Mouse (Mus musculus) hindbrain, embryonic 14.5 days (tissue): ENCODE results near the gene Sorcs3. TPM values are rescaled to one million over a fixed set of nuclear protein-coding genes. Genes with fewer than 3 reads are reported as not detected.

Experiments
- ATAC-seq: fragments of 200-750 bp; cut with Nextera tagmentation; 2 replicates; pipeline ENCODE4 v1.8.0; 2017; ENCODE audit warnings: moderate number of reproducible peaks, mild to moderate bottlenecking, moderate TSS enrichment, moderate library complexity; ENCODE audit not compliant: low FRiP score
- DNase-seq: peaks from one replicate; pipeline ENCODE4 v3.0.0-alpha.2; 2015; ENCODE audit warnings: low spot score
- H3K27ac ChIP-seq: fragments of 300-500 bp; sonication (generic); 2 replicates; pipeline ENCODE4 v1.5.1; 2014; ENCODE audit warnings: mild to moderate bottlenecking, moderate library complexity
- H3K27me3 ChIP-seq: fragments of 300-500 bp; sonication (generic); 2 replicates; pipeline ENCODE4 v1.6.1; 2014; ENCODE audit warnings: mild to moderate bottlenecking, low read length, mixed read lengths; ENCODE audit not compliant: control insufficient read depth, insufficient read depth
- H3K36me3 ChIP-seq: fragments of 300-500 bp; sonication (generic); replicated peaks from 2 replicates; pipeline ENCODE4 v1.6.1; 2014; ENCODE audit not compliant: control insufficient read depth, insufficient read depth
- H3K4me1 ChIP-seq: fragments of 300-500 bp; sonication (generic); replicated peaks from 2 replicates; pipeline ENCODE4 v1.6.1; 2014; ENCODE audit warnings: antibody characterized with exemption, low read length, mixed read lengths; ENCODE audit not compliant: control insufficient read depth, insufficient read depth
- H3K4me2 ChIP-seq: fragments of 300-500 bp; sonication (generic); replicated peaks from 2 replicates; pipeline ENCODE4 v1.6.1; 2014; ENCODE audit warnings: mild to moderate bottlenecking, moderate library complexity
- H3K4me3 ChIP-seq: fragments of 300-500 bp; sonication (generic); replicated peaks from 2 replicates; pipeline ENCODE4 v1.5.1; 2014; ENCODE audit warnings: mild to moderate bottlenecking, low read length
- H3K9ac ChIP-seq: fragments of 300-500 bp; sonication (generic); 2 replicates; pipeline ENCODE4 v1.6.1; 2014
- H3K9me3 ChIP-seq: fragments of 300-500 bp; sonication (generic); 2 replicates; pipeline ENCODE4 v1.6.1; 2016; ENCODE audit warnings: low read length; ENCODE audit not compliant: control insufficient read depth
- WGBS: fragments of 180-500 bp; shearing (Covaris S2); extraction: QIAGEN DNeasy Blood & Tissue Kit; methylation state at CpG from one replicate; pipeline ENCODE4 v1.1.7; 2014; 5-methylcytosine and 5-hydroxymethylcytosine counted together
- polyA plus RNA-seq: library from polyadenylated mRNA; unstranded; fragments of >200 nt; fragmentation: Nextera tagmentation; extraction: Ambion mirVana; gene quantifications from 2 replicates; pipeline ENCODE4 v1.2.1, GENCODE M21; 2014

The Sorcs3 gene
- polyA plus RNA-seq, 1 experiment from 2014 or later: 16.9 TPM

- Histone ChIP-seq H3K27ac (no peak overlapping the region), H3K36me3 (no peaks in the 10 kb centered on the region), H3K27me3 (no peaks in the 10 kb centered on the region), H3K9ac (no peak overlapping the region), H3K4me2 (no peak overlapping the region), H3K9me3 (no peaks in the 10 kb centered on the region), H3K4me1 (0 out of 2 replicates have a peak, but pooled peaks cover 3% of the 10 kb centered on the region), H3K4me3 (no peak overlapping the region)
- WGBS: 32% methylated on average over 9 of the region's 9 CpGs
- DNase-seq: no peak
- no peak for ATAC-seq
These were observed 342.5 kb downstream of the Sorcs3 start for GRCm38 (mm10) chr19:48548143-48548881.

- Histone ChIP-seq H3K27me3 (no peaks in the 10 kb centered on the region), H3K36me3 (no peaks in the 10 kb centered on the region), H3K4me1 (no peaks in the 10 kb centered on the region), H3K4me3 (no peak overlapping the region), H3K9ac (no peak overlapping the region), H3K4me2 (no peak overlapping the region), H3K9me3 (no peaks in the 10 kb centered on the region), H3K27ac (no peak overlapping the region)
- 29% methylated on average over 2 of the region's 2 CpGs for WGBS
- no peak for DNase-seq
- ATAC-seq: no peak
These were observed 353.6 kb downstream of the Sorcs3 start for GRCm38 (mm10) chr19:48559432-48559831.

GRCm38 (mm10) chr19:48575736-48576135, 369.9 kb downstream of the Sorcs3 start:
- DNase-seq (no peak), ATAC-seq (no peak)
- no peak overlapping the region for H3K4me3 ChIP-seq
- no peak overlapping the region for H3K9ac ChIP-seq
- 43% methylated on average over 1 of the region's 1 CpGs for WGBS
- H3K4me1 ChIP-seq: no peaks in the 10 kb centered on the region; the same call in 1 of the 2 replicates
- H3K4me2 ChIP-seq: no peak overlapping the region
- H3K36me3 ChIP-seq: no peaks in the 10 kb centered on the region
- H3K27ac ChIP-seq: no peak overlapping the region
- H3K9me3 ChIP-seq: no peaks in the 10 kb centered on the region
- no peaks in the 10 kb centered on the region for H3K27me3 ChIP-seq

DNA sequence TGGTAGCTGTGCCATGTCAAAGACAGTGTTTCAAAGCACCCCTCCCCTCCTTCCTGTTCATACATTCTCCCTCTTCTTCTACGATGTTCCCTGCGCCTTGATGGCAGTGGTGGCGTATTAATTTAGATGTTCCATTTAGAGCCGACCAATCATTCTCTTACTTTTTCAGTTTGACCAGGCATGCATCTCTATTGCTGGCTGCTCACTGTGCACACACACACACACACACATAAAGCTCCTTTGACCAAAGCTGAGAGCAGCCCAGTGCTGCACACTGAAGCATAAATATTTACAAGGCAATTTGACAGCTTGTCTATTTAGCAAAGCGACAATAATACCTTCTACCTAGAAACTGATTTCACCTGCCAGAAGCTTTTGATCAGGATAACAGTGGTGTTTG, 371.3 kb downstream of the Sorcs3 start:
- WGBS: 64% methylated on average over 5 of the region's 5 CpGs
- H3K27me3 ChIP-seq: no peaks in the 10 kb centered on the region
- no peaks in the 10 kb centered on the region; the same call in 1 of the 2 replicates for H3K4me1 ChIP-seq
- H3K9me3 ChIP-seq: no peaks in the 10 kb centered on the region
- H3K4me3 ChIP-seq: no peak overlapping the region
- DNase-seq (no peak), ATAC-seq (no peak)
- no peak overlapping the region for H3K4me2 ChIP-seq
- no peaks in the 10 kb centered on the region for H3K36me3 ChIP-seq
- no peak overlapping the region for H3K27ac ChIP-seq
- H3K9ac ChIP-seq: no peak overlapping the region

DNA sequence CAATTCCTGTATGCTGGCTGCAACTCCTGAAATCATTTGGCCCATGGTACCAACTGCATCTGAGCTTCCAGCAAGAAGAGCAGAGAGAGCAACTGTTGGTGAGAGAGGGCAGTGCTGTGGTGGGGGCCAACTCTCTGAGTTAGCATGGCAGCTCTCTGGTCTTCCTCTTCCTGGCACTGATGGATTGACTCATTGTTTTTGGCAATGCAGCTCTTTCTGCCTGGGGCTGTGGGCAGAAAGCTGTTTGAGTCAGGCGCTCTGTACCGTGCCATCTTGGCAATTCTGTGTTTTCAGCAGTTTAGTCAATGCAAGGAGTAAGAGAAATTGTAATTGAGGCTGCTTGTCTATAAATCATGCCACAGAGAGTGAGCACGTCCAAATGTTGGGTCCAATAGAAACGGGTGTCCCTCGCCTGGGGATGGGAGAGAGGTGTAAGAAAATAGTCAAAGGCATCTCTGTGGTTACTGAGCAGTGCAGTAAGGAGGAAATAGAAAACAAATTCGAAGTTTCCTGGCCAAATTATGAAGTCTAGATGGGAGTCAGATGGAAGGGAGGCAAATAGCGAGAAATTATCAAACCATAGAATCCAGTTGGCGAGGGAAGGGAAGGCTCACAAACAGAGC, 379.2 kb downstream of the Sorcs3 start:
- DNase-seq (no peak), ATAC-seq (no peak)
- WGBS: 75% methylated on average over 8 of the region's 8 CpGs
- no peaks in the 10 kb centered on the region for H3K27me3 ChIP-seq
- no peak overlapping the region for H3K4me2 ChIP-seq
- no peaks in the 10 kb centered on the region for H3K4me1 ChIP-seq
- no peak overlapping the region for H3K9ac ChIP-seq
- no peak overlapping the region for H3K27ac ChIP-seq
- H3K9me3 ChIP-seq: no peaks in the 10 kb centered on the region
- no peaks in the 10 kb centered on the region for H3K36me3 ChIP-seq
- H3K4me3 ChIP-seq: no peak overlapping the region

DNA sequence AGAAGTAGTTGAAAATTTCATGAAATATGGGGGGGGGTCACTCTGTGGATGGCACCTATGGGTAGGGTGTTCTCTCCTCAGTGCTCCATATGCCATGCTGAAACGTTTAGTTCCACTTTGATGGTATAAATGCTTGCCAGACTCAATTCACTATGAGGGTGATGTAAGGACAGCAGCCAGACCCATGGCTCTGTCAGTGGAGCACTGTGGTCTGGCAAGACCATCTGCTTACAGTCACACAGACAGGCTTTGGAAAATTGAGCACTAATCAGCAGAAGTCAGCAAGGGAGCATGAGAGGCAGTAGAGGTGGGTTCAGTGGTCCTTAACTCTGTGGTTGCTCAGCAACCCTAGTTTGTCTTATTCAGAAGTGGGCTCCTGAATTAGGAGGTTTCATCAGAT, 411.1 kb downstream of the Sorcs3 start:
- H3K36me3 ChIP-seq: no peaks in the 10 kb centered on the region
- H3K9ac ChIP-seq: no peak overlapping the region
- H3K27me3 ChIP-seq: no peaks in the 10 kb centered on the region
- ATAC-seq (no peak), DNase-seq (no peak)
- H3K27ac ChIP-seq: no peak overlapping the region
- H3K4me3 ChIP-seq: no peak overlapping the region
- no peaks in the 10 kb centered on the region for H3K9me3 ChIP-seq
- H3K4me1 ChIP-seq: no peaks in the 10 kb centered on the region
- no peak overlapping the region for H3K4me2 ChIP-seq
- WGBS: 52% methylated on average over 1 of the region's 1 CpGs

- H3K9ac ChIP-seq: no peak overlapping the region
- H3K4me1 ChIP-seq: no peaks in the 10 kb centered on the region
- H3K4me3 ChIP-seq: no peak overlapping the region
- H3K9me3 ChIP-seq: no peaks in the 10 kb centered on the region
- DNase-seq (no peak), ATAC-seq (no peak)
- H3K36me3 ChIP-seq: no peaks in the 10 kb centered on the region
- no peak overlapping the region for H3K27ac ChIP-seq
- 28% methylated on average over 6 of the region's 6 CpGs for WGBS
- H3K4me2 ChIP-seq: no peak overlapping the region
- no peaks in the 10 kb centered on the region for H3K27me3 ChIP-seq
These were observed 425.0 kb downstream of the Sorcs3 start for GRCm38 (mm10) chr19:48630671-48631327.

DNA sequence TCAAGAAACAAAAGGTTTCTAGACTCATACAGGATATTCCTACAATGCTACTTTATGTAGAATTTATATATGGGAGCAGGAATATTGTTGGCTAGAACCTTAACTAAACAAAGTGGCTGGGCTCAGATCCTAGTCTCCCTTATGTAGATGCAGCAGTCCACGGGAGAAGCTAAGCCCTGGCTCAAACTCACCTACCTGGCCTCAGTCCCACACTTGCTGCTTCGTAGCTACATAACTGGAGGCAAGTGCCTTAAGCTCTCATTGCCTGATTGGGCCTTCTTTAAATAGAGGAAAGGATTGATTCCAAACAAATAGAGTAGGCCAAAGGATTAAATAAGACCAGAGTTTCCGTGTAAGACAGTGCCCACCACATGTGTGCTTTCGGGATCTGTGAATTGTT, 436.7 kb downstream of the Sorcs3 start:
- no peaks in the 10 kb centered on the region for H3K27me3 ChIP-seq
- no peak overlapping the region for H3K4me3 ChIP-seq
- no peaks in the 10 kb centered on the region for H3K4me1 ChIP-seq
- ATAC-seq (no peak), DNase-seq (no peak)
- H3K4me2 ChIP-seq: no peak overlapping the region
- WGBS: 75% methylated on average over 4 of the region's 4 CpGs
- H3K9ac ChIP-seq: no peak overlapping the region
- no peak overlapping the region for H3K27ac ChIP-seq
- H3K36me3 ChIP-seq: no peaks in the 10 kb centered on the region
- H3K9me3 ChIP-seq: no peaks in the 10 kb centered on the region

DNA sequence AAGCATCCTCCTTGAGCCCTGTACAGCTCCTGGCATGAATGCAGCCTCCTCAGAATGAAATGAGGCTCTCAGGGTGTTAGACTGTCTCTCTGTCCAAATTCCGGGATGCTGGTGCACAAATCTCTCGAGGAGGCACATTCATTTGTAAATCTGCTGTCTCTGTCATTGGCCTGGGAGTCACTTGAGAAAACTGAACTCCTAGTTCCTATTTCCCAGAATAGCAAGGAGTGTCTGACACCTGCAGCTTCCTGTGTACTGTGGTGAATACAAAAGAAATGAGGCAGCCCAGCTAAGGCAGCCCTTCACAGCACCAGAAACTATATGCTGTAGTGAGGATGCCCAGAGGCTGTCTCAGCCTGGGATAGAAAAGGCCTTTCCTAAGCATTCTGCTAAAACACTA, 444.1 kb downstream of the Sorcs3 start:
- no peaks in the 10 kb centered on the region for H3K36me3 ChIP-seq
- no peaks in the 10 kb centered on the region for H3K27me3 ChIP-seq
- no peak overlapping the region for H3K27ac ChIP-seq
- H3K4me2 ChIP-seq: no peak overlapping the region
- no peak overlapping the region for H3K4me3 ChIP-seq
- whole genome bisulfite sequencing: 82% methylated on average over 2 of the region's 2 CpGs
- H3K9me3 ChIP-seq: no peaks in the 10 kb centered on the region
- ATAC-seq: no peak
- H3K4me1 ChIP-seq: no peaks in the 10 kb centered on the region
- no peak overlapping the region for H3K9ac ChIP-seq
- no peak for DNase-seq
